Mouse (Mus musculus) stomach, postnatal 0 days (tissue): ENCODE results near the gene Acot5.

Experiments
- CTCF ChIP-seq: IDR thresholded peaks from 2 replicates; pipeline ENCODE4 v1.5.1; 2016; ENCODE audit warnings: antibody characterized with exemption, low read depth, mild to moderate bottlenecking, moderate library complexity
- EP300 ChIP-seq: optimal IDR thresholded peaks from 2 replicates; pipeline ENCODE3; 2016; ENCODE audit warnings: antibody characterized with exemption

DNA sequence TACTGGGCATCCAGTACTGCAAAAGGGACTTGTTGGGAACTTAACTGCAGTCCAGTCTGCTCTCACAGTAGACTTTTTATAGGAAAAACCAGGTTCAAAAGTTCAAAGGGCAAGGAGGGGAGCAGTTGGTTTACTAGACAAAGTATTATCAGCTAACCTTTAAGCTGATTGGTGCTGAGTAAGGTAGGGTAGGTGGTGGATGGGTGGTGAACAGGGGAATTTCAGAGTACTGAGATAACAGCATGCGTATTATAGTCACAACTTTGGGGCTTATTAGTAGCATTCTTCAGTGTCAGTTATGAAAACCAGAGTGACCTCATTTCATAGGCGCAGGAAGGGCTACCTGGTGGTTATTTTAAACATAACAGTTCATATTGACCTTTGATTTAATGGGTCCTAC is 30.5 kb downstream of the Acot5 start:
- no peak for TF ChIP-seq CTCF
- TF ChIP-seq EP300 = no peak
